Mouse (Mus musculus): ENCODE measurements around the gene Spint3. TPM values are rescaled to one million over a fixed set of nuclear protein-coding genes. Genes with fewer than 3 reads are reported as not detected.

Gene Spint3
- polyA plus RNA-seq, 1 experiment from 2014 or later = not detected

- no peak for ATAC-seq
- 91% methylated on average over 5 of the region's 5 CpGs for WGBS
- H3K27me3 ChIP-seq = peaks cover 17% of the 10 kb centered on the region
- no peak overlapping the region for H3K9ac ChIP-seq (replicated peaks)
- H3K4me3 ChIP-seq (replicated peaks) = no peak overlapping the region
- H3K4me2 ChIP-seq (replicated peaks) = no peak overlapping the region
- peaks cover 18% of the 10 kb centered on the region for H3K4me1 ChIP-seq (replicated peaks)
- H3K36me3 ChIP-seq = no peaks in the 10 kb centered on the region
- no peak overlapping the region for H3K27ac ChIP-seq
- no peaks in the 10 kb centered on the region for H3K9me3 ChIP-seq
Measured at GRCm38 (mm10) chr2:164567460-164567859, 5.8 kb downstream of the Spint3 start.

DNA sequence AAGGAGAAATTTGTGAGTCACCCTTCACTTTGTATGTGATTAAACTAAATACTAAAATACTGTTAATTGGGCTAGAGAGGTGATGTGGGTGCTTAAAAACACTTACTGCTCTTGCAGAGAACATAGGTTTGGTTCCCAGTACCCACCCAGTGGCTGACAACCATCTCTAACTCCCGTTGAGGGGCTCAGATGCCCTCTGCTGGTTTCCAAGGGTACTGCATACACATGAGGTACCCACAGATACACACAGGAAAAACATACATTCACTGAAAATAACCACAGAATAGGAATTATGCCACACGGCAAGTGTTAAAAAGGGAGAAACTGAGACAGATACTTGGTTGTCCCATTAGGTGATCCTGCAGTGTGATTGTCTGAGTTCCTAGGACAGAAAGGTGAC lies 6.3 kb downstream of the Spint3 start:
- no peak overlapping the region for H3K4me3 ChIP-seq (replicated peaks)
- no peak overlapping the region for H3K9ac ChIP-seq (replicated peaks)
- 94% methylated on average over 2 of the region's 2 CpGs for WGBS
- peaks cover 22% of the 10 kb centered on the region for H3K27me3 ChIP-seq
- no peak overlapping the region for H3K27ac ChIP-seq
- peaks cover 21% of the 10 kb centered on the region for H3K4me1 ChIP-seq (replicated peaks)
- ATAC-seq = no peak
- H3K36me3 ChIP-seq = no peaks in the 10 kb centered on the region
- no peak overlapping the region for H3K4me2 ChIP-seq (replicated peaks)
- H3K9me3 ChIP-seq = no peaks in the 10 kb centered on the region

- no peak for ATAC-seq
- no peak overlapping the region for H3K4me3 ChIP-seq (replicated peaks)
- no peaks in the 10 kb centered on the region for H3K36me3 ChIP-seq
- peaks cover 26% of the 10 kb centered on the region for H3K27me3 ChIP-seq
- no peak overlapping the region for H3K9ac ChIP-seq (replicated peaks)
- no peaks in the 10 kb centered on the region for H3K9me3 ChIP-seq
- H3K4me1 ChIP-seq (replicated peaks) = peaks cover 21% of the 10 kb centered on the region
- H3K4me2 ChIP-seq (replicated peaks) = peak overlapping the region; percentile 92
- H3K27ac ChIP-seq = no peak overlapping the region
- 77% methylated on average over 5 of the region's 5 CpGs for WGBS
Measured at GRCm38 (mm10) chr2:164564346-164564745, 8.9 kb downstream of the Spint3 start.

DNA sequence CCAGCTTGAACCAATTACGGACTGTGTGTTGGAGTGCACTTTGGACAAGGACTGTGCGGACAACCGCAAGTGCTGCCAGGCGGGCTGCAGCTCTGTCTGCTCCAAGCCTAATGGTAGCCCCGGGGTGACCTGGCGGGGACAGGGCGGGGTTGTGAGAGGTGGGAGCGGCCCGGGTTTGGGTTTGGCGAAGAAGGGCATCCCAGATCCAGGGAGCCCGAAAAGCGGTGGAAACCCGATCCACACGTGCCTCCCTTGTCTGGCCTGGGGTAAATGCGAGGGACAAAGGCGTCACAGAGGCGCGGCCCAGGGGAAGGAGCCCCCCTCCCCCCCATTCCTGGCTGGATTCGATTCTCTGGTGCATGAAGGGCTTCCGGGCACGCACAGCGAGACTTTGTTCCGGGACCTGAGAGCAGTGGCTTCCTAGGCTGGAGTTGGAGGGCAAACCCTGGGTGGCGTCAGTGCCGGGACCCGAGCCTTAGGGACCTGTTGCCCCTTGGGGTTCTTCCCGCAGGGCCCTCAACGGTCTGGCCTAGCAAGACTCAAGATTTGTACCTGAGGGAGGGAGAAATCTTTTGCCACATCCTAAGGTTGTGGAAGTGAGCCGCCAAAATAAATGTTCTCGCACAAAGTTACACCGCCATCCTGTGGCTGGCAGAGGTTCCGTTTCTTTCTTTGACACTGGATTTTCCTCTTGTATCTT lies 9.8 kb downstream of the Spint3 start:
- no peak overlapping the region for H3K27ac ChIP-seq
- H3K4me2 ChIP-seq (replicated peaks) = peak overlapping the region; percentile 92
- H3K27me3 ChIP-seq = peaks cover 26% of the 10 kb centered on the region
- peak; percentile 78 for ATAC-seq
- H3K4me3 ChIP-seq (replicated peaks) = peak overlapping the region; percentile 45
- H3K9ac ChIP-seq (replicated peaks) = peak overlapping the region; percentile 68
- peaks cover 21% of the 10 kb centered on the region for H3K4me1 ChIP-seq (replicated peaks)
- no peaks in the 10 kb centered on the region for H3K9me3 ChIP-seq
- WGBS = under 1% methylated on average over 32 of the region's 32 CpGs
- H3K36me3 ChIP-seq = no peaks in the 10 kb centered on the region

GRCm38 (mm10) chr2:164562391-164563188 lies 10.7 kb downstream of the Spint3 start, which contains the start of gene Wfdc2:
Gene Wfdc2 (plus strand): TSS chr2:164562413.
- Histone ChIP-seq H3K36me3 (no peaks in the 10 kb centered on the region), H3K4me2 (replicated peaks) (peak within 1 kb of the TSS; percentile 92), H3K9ac (replicated peaks) (peak within 1 kb of the TSS; percentile 68), H3K4me1 (replicated peaks) (peaks cover 21% of the 10 kb centered on the region), H3K9me3 (no peaks in the 10 kb centered on the region), H3K27ac (no peak within 1 kb of the TSS), H3K27me3 (peaks cover 31% of the 10 kb centered on the region), H3K4me3 (replicated peaks) (peak within 1 kb of the TSS; percentile 45)
- WGBS = 1% methylated on average over 24 of the region's 24 CpGs
- ATAC-seq = peak; percentile 22; the same call in 1 of the 2 replicates

GRCm38 (mm10) chr2:164560106-164560505 lies 13.2 kb downstream of the Spint3 start:
- ATAC-seq = no peak
- H3K9me3 ChIP-seq = no peaks in the 10 kb centered on the region
- no peaks in the 10 kb centered on the region for H3K36me3 ChIP-seq
- peaks cover 21% of the 10 kb centered on the region for H3K4me1 ChIP-seq (replicated peaks)
- H3K4me3 ChIP-seq (replicated peaks) = no peak overlapping the region
- H3K4me2 ChIP-seq (replicated peaks) = no peak overlapping the region
- WGBS = 88% methylated on average over 8 of the region's 8 CpGs
- H3K27me3 ChIP-seq = peaks cover 31% of the 10 kb centered on the region
- no peak overlapping the region for H3K9ac ChIP-seq (replicated peaks)
- no peak overlapping the region for H3K27ac ChIP-seq

DNA sequence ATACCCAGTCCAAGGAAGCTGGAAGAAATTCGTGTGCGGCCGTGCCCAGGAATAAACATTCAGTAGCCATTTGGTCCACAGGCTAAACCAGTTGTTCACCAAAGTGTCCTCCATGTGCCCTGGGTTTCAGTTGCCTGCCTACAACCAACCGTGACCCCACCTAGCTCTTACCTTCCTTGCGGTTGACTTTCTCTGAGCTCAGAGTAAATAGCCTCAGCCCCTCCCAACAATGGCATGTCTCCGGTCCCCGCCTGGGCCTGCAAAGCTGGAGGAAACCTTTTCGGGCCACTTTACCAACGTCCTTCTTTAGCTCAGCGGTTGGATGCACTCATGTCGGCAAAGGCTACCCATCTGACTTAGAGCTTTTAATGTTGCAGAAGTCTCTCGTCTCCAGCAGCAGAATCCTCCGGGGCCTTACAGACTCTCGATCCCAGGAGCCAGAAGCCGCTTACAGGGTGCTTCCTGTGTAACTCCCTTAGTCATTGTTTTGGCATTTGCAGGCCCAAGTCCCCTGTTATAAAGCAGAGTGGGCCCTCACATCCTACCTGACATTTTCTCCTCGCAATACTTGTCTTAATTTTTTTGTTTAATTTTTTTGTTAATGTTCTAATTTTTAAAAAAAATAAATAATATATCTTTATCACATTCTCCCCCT lies 14.1 kb downstream of the Spint3 start:
- ATAC-seq = no peak

DNA sequence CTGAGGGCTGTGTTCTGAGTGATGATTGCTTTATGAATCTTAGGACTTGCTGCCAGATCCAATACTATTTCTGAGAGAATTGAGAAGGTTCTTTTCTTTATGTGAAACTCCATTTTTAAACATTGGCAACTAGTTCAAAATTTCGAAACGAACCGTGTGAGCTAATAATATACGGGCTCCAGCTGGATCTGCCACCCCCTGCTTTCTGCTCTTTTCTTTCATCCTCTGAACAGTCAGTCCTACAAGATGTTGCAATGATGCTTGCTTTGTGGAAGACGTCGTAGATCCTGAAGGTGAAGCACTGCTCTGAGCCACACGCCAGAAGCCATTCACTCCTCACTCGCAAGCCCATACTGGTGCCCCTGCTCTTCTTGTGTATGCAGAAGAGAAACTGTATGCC lies 14.8 kb downstream of the Spint3 start:
- Histone ChIP-seq H3K4me1 (replicated peaks) (peaks cover 13% of the 10 kb centered on the region), H3K9ac (replicated peaks) (no peak overlapping the region), H3K4me3 (replicated peaks) (no peak overlapping the region), H3K27ac (no peak overlapping the region), H3K4me2 (replicated peaks) (no peak overlapping the region), H3K9me3 (no peaks in the 10 kb centered on the region), H3K27me3 (peaks cover 23% of the 10 kb centered on the region), H3K36me3 (no peaks in the 10 kb centered on the region)
- 84% methylated on average over 8 of the region's 8 CpGs for WGBS
- no peak for ATAC-seq

More for the DNA sequence above, 14.1 kb downstream of the Spint3 start:
- Histone ChIP-seq H3K9me3 (no peaks in the 10 kb centered on the region), H3K4me1 (replicated peaks) (peaks cover 20% of the 10 kb centered on the region), H3K27me3 (peaks cover 26% of the 10 kb centered on the region), H3K4me2 (replicated peaks) (no peak overlapping the region), H3K36me3 (no peaks in the 10 kb centered on the region), H3K27ac (no peak overlapping the region), H3K9ac (replicated peaks) (no peak overlapping the region), H3K4me3 (replicated peaks) (no peak overlapping the region)
- 49% methylated on average over 16 of the region's 16 CpGs for WGBS

- H3K36me3 ChIP-seq = no peaks in the 10 kb centered on the region
- no peaks in the 10 kb centered on the region for H3K9me3 ChIP-seq
- 91% methylated on average over 9 of the region's 9 CpGs for WGBS
- peaks cover 13% of the 10 kb centered on the region for H3K4me1 ChIP-seq (replicated peaks)
- H3K27me3 ChIP-seq = no peaks in the 10 kb centered on the region
- no peak overlapping the region for H3K4me3 ChIP-seq (replicated peaks)
- no peak overlapping the region for H3K27ac ChIP-seq
- ATAC-seq = no peak
- H3K4me2 ChIP-seq (replicated peaks) = no peak overlapping the region
- no peak overlapping the region for H3K9ac ChIP-seq (replicated peaks)
Measured at GRCm38 (mm10) chr2:164551502-164551901, 21.8 kb downstream of the Spint3 start.

DNA sequence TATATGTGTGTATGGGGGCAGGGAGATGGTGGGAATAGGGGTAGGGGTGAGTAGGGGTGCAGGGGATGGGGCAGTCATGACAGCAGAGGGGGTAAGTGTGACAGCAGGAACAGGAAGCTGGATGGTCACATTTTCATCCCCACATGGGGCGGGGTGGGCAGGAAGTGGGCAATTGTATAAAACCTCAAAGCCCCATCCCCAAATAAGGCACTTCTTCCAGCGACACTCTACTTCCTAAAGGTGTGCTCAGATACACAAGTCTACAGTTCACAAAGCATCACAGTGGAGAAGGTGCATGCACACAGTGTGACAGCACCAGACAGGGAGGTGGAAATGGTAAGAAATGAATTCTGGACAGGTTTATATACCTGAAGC lies 22.4 kb downstream of the Spint3 start:
- Histone ChIP-seq H3K27me3 (no peaks in the 10 kb centered on the region), H3K4me1 (replicated peaks) (peaks cover 13% of the 10 kb centered on the region), H3K27ac (no peak overlapping the region), H3K36me3 (no peaks in the 10 kb centered on the region), H3K9me3 (no peaks in the 10 kb centered on the region), H3K4me3 (replicated peaks) (no peak overlapping the region), H3K4me2 (replicated peaks) (no peak overlapping the region), H3K9ac (replicated peaks) (no peak overlapping the region)
- 94% methylated on average over 2 of the region's 2 CpGs for WGBS
- ATAC-seq = no peak

- H3K4me1 ChIP-seq (replicated peaks) = peaks cover 13% of the 10 kb centered on the region
- H3K9ac ChIP-seq (replicated peaks) = peak overlapping the region; percentile 15
Measured at GRCm38 (mm10) chr2:164549963-164550894, 23.0 kb downstream of the Spint3 start.

More at GRCm38 (mm10) chr2:164549963-164550894, 23.0 kb downstream of the Spint3 start:
- WGBS = 12% methylated on average over 10 of the region's 10 CpGs
- Histone ChIP-seq H3K9me3 (no peaks in the 10 kb centered on the region), H3K36me3 (no peaks in the 10 kb centered on the region), H3K27ac (no peak overlapping the region), H3K27me3 (no peaks in the 10 kb centered on the region), H3K4me3 (replicated peaks) (no peak overlapping the region), H3K4me2 (replicated peaks) (peak overlapping the region; percentile 33; the same call in 1 of the 2 replicates)
- peak; percentile 3; the same call in 1 of the 2 replicates for ATAC-seq

Data from midbrain, embryonic 13.5 days (tissue).